Mouse (Mus musculus): ENCODE data around the gene Cers2. TPM values are rescaled to one million over a fixed set of nuclear protein-coding genes. Genes with fewer than 3 reads are reported as not detected.

Cers2 gene
- polyA plus RNA-seq, 1 experiment: 116 TPM

DNA sequence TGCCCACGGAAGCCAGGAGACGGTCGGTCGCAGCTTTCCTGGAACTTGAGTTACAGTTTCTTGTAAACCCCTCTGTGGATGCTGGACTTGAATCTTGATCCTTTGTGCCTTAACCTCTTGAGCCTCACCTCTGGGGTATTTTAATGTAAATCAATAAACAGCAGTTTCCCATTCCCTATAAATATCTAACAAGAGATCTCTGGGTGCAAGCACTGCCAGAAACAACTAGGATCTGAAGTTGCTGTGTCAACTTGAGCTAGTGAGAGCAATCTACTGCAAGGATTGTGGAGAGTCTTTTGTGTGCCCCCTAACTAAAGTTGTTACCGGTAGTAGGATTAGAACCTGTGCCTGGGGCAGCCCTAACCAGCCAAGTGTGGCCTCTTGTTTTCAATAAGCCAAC, 29.2 kb upstream of the Cers2 start:
- H3K79me2 ChIP-seq (ENCODE audit: control insufficient read depth, insufficient read depth): peaks cover 14% of the 10 kb centered on the region
- no peak overlapping the region for H3ac ChIP-seq (ENCODE audit: control insufficient read depth, insufficient read length)
- no peaks in the 10 kb centered on the region for H3K27me3 ChIP-seq (ENCODE audit: control insufficient read depth, insufficient read depth, insufficient read length)
- no peak overlapping the region for H3K4me2 ChIP-seq (ENCODE audit: low read depth)
- no peaks in the 10 kb centered on the region for H3K36me3 ChIP-seq (ENCODE audit: control insufficient read depth, insufficient read depth)
- no peak overlapping the region for H3K4me3 ChIP-seq
- TF ChIP-seq POLR2A (IDR thresholded peaks at IDR 0.05; ENCODE audit: insufficient read length, low read depth) (no peak), MYOG (IDR thresholded peaks at IDR 0.05; ENCODE audit: control insufficient read depth in 1 of 3, insufficient read depth in 1 of 3, insufficient read length in 2 of 3, low read depth in 2 of 3) (no peak), TCF3 (IDR thresholded peaks at IDR 0.05; ENCODE audit: insufficient read length, low read depth) (no peak), USF1 (IDR thresholded peaks at IDR 0.05; ENCODE audit: low read depth) (no peak), TCF12 (IDR thresholded peaks at IDR 0.05; ENCODE audit: insufficient read depth, poor library complexity, severe bottlenecking) (no peak), REST (IDR thresholded peaks at IDR 0.05; ENCODE audit: insufficient read depth, insufficient read length) (no peak), MAX (IDR thresholded peaks at IDR 0.05; ENCODE audit: low read depth) (no peak), MYOD1 (IDR thresholded peaks at IDR 0.05; ENCODE audit: control insufficient read depth in 1 of 3, insufficient read length in 2 of 3, low read depth in 2 of 3) (no peak), POLR2AphosphoS2 (IDR thresholded peaks at IDR 0.05; ENCODE audit: insufficient read length, low read depth) (no peak)

DNA sequence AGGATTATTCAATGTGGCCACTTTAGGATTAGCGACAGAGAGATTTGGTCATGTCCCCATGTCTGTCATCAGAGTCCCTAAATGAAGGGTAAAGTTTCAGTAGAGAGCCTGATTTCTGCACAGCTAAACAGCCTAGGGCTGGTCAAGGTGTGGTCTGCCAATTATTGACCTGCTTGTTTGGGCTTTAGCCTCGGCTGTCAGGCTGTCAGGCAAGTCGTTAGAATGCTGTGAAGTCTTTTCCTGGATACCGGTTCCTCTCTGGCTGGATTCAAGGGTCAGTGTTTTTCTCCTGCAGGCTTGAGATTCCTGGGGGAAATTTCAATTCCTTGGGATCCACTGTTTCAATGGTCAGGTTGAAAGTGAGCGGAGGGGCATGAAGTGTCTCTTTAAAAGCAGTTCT, 28.6 kb upstream of the Cers2 start:
- TF ChIP-seq MYOD1 (IDR thresholded peaks at IDR 0.05; ENCODE audit: control insufficient read depth in 1 of 3, insufficient read length in 2 of 3, low read depth in 2 of 3): no peak
- TF ChIP-seq CEBPB (IDR thresholded peaks at IDR 0.05; ENCODE audit: insufficient read depth, poor library complexity, severe bottlenecking): no peak
- no peak for TF ChIP-seq TCF3 (IDR thresholded peaks at IDR 0.05; ENCODE audit: insufficient read length, low read depth)
- no peak for TF ChIP-seq USF1 (IDR thresholded peaks at IDR 0.05; ENCODE audit: low read depth)
- TF ChIP-seq TCF12 (IDR thresholded peaks at IDR 0.05; ENCODE audit: insufficient read depth, poor library complexity, severe bottlenecking): no peak
- TF ChIP-seq SRF (IDR thresholded peaks at IDR 0.05; ENCODE audit: control insufficient read depth, insufficient read length, low read depth): no peak
- no peak for TF ChIP-seq POLR2AphosphoS2 (IDR thresholded peaks at IDR 0.05; ENCODE audit: insufficient read length, low read depth)
- no peak for TF ChIP-seq MYOG (IDR thresholded peaks at IDR 0.05; ENCODE audit: control insufficient read depth in 1 of 3, insufficient read depth in 1 of 3, insufficient read length in 2 of 3, low read depth in 2 of 3)
- no peak for TF ChIP-seq MAX (IDR thresholded peaks at IDR 0.05; ENCODE audit: low read depth)
- no peak for TF ChIP-seq REST (IDR thresholded peaks at IDR 0.05; ENCODE audit: insufficient read depth, insufficient read length)
- TF ChIP-seq E2F4 (IDR thresholded peaks at IDR 0.05; ENCODE audit: insufficient read depth): no peak
- TF ChIP-seq POLR2A (IDR thresholded peaks at IDR 0.05; ENCODE audit: insufficient read length, low read depth): no peak
- no peak overlapping the region for H3K4me2 ChIP-seq (ENCODE audit: low read depth)
- no peak overlapping the region for H3K4me3 ChIP-seq
- H3K36me3 ChIP-seq (ENCODE audit: control insufficient read depth, insufficient read depth): no peaks in the 10 kb centered on the region
- no peaks in the 10 kb centered on the region for H3K27me3 ChIP-seq (ENCODE audit: control insufficient read depth, insufficient read depth, insufficient read length)
- H3K79me2 ChIP-seq (ENCODE audit: control insufficient read depth, insufficient read depth): peaks cover 14% of the 10 kb centered on the region
- no peak overlapping the region for H3ac ChIP-seq (ENCODE audit: control insufficient read depth, insufficient read length)

DNA sequence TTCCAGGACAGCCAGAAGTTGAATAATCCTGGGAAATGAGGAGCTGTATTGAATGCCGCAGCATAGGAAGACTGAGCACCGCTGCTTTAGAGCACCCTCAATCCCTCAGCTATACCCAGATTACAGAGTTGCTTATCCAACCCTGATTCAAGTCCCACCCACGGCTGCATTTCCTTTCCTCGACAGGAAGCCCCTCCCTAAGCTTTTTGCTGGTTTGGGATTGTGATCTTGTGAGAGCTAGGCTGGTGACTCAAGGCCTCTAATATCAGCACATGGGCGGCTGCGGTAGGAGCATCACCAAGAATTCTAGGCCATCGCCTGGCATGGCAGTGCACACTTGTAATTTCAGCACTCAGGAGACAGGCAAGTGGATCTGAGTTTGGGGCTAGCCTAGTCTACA, 28.1 kb upstream of the Cers2 start:
- no peak overlapping the region for H3K4me3 ChIP-seq
- H3K27me3 ChIP-seq (ENCODE audit: control insufficient read depth, insufficient read depth, insufficient read length): no peaks in the 10 kb centered on the region
- H3K4me2 ChIP-seq (ENCODE audit: low read depth): no peak overlapping the region
- no peak overlapping the region for H3ac ChIP-seq (ENCODE audit: control insufficient read depth, insufficient read length)
- H3K36me3 ChIP-seq (ENCODE audit: control insufficient read depth, insufficient read depth): no peaks in the 10 kb centered on the region
- no peak for TF ChIP-seq POLR2A (IDR thresholded peaks at IDR 0.05; ENCODE audit: insufficient read length, low read depth)
- no peak for TF ChIP-seq SRF (IDR thresholded peaks at IDR 0.05; ENCODE audit: control insufficient read depth, insufficient read length, low read depth)
- no peak for TF ChIP-seq REST (IDR thresholded peaks at IDR 0.05; ENCODE audit: insufficient read depth, insufficient read length)
- no peak for TF ChIP-seq TCF3 (IDR thresholded peaks at IDR 0.05; ENCODE audit: insufficient read length, low read depth)
- no peak for TF ChIP-seq CEBPB (IDR thresholded peaks at IDR 0.05; ENCODE audit: insufficient read depth, poor library complexity, severe bottlenecking)
- no peak for TF ChIP-seq E2F4 (IDR thresholded peaks at IDR 0.05; ENCODE audit: insufficient read depth)
- TF ChIP-seq USF1 (IDR thresholded peaks at IDR 0.05; ENCODE audit: low read depth): no peak
- no peak for TF ChIP-seq MAX (IDR thresholded peaks at IDR 0.05; ENCODE audit: low read depth)
- TF ChIP-seq TCF12 (IDR thresholded peaks at IDR 0.05; ENCODE audit: insufficient read depth, poor library complexity, severe bottlenecking): no peak
- no peak for TF ChIP-seq MYOG (IDR thresholded peaks at IDR 0.05; ENCODE audit: control insufficient read depth in 1 of 3, insufficient read depth in 1 of 3, insufficient read length in 2 of 3, low read depth in 2 of 3)
- TF ChIP-seq MYOD1 (IDR thresholded peaks at IDR 0.05; ENCODE audit: control insufficient read depth in 1 of 3, insufficient read length in 2 of 3, low read depth in 2 of 3): no peak
- no peak for TF ChIP-seq POLR2AphosphoS2 (IDR thresholded peaks at IDR 0.05; ENCODE audit: insufficient read length, low read depth)
- peaks cover 14% of the 10 kb centered on the region for H3K79me2 ChIP-seq (ENCODE audit: control insufficient read depth, insufficient read depth)

DNA sequence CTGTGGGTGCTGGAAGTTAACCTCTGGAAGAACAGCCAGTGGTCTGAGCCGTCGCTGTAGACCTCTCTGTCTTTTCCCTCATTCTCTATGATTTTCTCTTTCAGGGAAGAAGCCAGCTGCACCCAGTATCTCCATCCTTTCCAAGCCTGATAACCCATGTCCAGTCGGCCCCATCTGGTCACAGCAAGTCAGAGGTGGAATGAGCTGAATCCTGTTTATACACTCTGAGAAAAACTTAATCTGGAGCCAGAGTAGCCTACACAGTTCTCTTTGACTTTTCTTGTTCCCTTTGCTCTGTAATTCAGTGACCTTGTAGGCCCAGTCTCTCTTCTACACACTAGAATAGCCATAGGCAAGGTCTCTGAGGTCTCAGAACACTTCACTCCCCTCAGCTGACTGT, 27.1 kb upstream of the Cers2 start:
- H3K4me2 ChIP-seq (ENCODE audit: low read depth): no peak overlapping the region
- H3K4me3 ChIP-seq: no peak overlapping the region
- H3K36me3 ChIP-seq (ENCODE audit: control insufficient read depth, insufficient read depth): no peaks in the 10 kb centered on the region
- TF ChIP-seq TCF3 (IDR thresholded peaks at IDR 0.05; ENCODE audit: insufficient read length, low read depth): no peak
- no peak for TF ChIP-seq POLR2AphosphoS2 (IDR thresholded peaks at IDR 0.05; ENCODE audit: insufficient read length, low read depth)
- no peak for TF ChIP-seq TCF12 (IDR thresholded peaks at IDR 0.05; ENCODE audit: insufficient read depth, poor library complexity, severe bottlenecking)
- no peak for TF ChIP-seq MAX (IDR thresholded peaks at IDR 0.05; ENCODE audit: low read depth)
- TF ChIP-seq REST (IDR thresholded peaks at IDR 0.05; ENCODE audit: insufficient read depth, insufficient read length): no peak
- no peak for TF ChIP-seq MYOG (IDR thresholded peaks at IDR 0.05; ENCODE audit: control insufficient read depth in 1 of 3, insufficient read depth in 1 of 3, insufficient read length in 2 of 3, low read depth in 2 of 3)
- TF ChIP-seq SRF (IDR thresholded peaks at IDR 0.05; ENCODE audit: control insufficient read depth, insufficient read length, low read depth): no peak
- TF ChIP-seq CEBPB (IDR thresholded peaks at IDR 0.05; ENCODE audit: insufficient read depth, poor library complexity, severe bottlenecking): no peak
- no peak for TF ChIP-seq E2F4 (IDR thresholded peaks at IDR 0.05; ENCODE audit: insufficient read depth)
- TF ChIP-seq POLR2A (IDR thresholded peaks at IDR 0.05; ENCODE audit: insufficient read length, low read depth): no peak
- TF ChIP-seq MYOD1 (IDR thresholded peaks at IDR 0.05; ENCODE audit: control insufficient read depth in 1 of 3, insufficient read length in 2 of 3, low read depth in 2 of 3): no peak
- TF ChIP-seq USF1 (IDR thresholded peaks at IDR 0.05; ENCODE audit: low read depth): no peak
- peaks cover 6% of the 10 kb centered on the region for H3K79me2 ChIP-seq (ENCODE audit: control insufficient read depth, insufficient read depth)
- H3K27me3 ChIP-seq (ENCODE audit: control insufficient read depth, insufficient read depth, insufficient read length): no peaks in the 10 kb centered on the region
- no peak overlapping the region for H3ac ChIP-seq (ENCODE audit: control insufficient read depth, insufficient read length)

Measured in myocyte (in vitro differentiated cells).